Mouse (Mus musculus): ENCODE measurements around the gene Lrrc4.

- TF ChIP-seq CTCF (IDR thresholded peaks at IDR 0.05; ENCODE audit: control insufficient read depth, insufficient read depth, low read length): no peak
- TF ChIP-seq POLR2A (IDR thresholded peaks at IDR 0.05; ENCODE audit: borderline replicate concordance, control insufficient read depth, low read depth, low read length): no peak
These were observed 108.5 kb downstream of the Lrrc4 start for GRCm38 (mm10) chr6:28723059-28723458.
